Mouse (Mus musculus) hindbrain, embryonic 14.5 days (tissue): ENCODE measurements at regions not wholly inside any gene's neighbourhood (a gene's known extent, or its start where the extent isn't known, plus 50 kb on each side); places are given as distances from the start of the nearest gene placed in this dataset.

Experiments
- ATAC-seq: fragments of 200-750 bp; cut with Nextera tagmentation; 2 replicates; pipeline ENCODE4 v1.8.0; 2017; ENCODE audit warnings: moderate number of reproducible peaks, mild to moderate bottlenecking, moderate TSS enrichment, moderate library complexity; ENCODE audit not compliant: low FRiP score
- DNase-seq: peaks from one replicate; pipeline ENCODE4 v3.0.0-alpha.2; 2015; ENCODE audit warnings: low spot score
- H3K27ac ChIP-seq: fragments of 300-500 bp; sonication (generic); 2 replicates; pipeline ENCODE4 v1.5.1; 2014; ENCODE audit warnings: mild to moderate bottlenecking, moderate library complexity
- H3K27me3 ChIP-seq: fragments of 300-500 bp; sonication (generic); 2 replicates; pipeline ENCODE4 v1.6.1; 2014; ENCODE audit warnings: mild to moderate bottlenecking, low read length, mixed read lengths; ENCODE audit not compliant: control insufficient read depth, insufficient read depth
- H3K36me3 ChIP-seq: fragments of 300-500 bp; sonication (generic); replicated peaks from 2 replicates; pipeline ENCODE4 v1.6.1; 2014; ENCODE audit not compliant: control insufficient read depth, insufficient read depth
- H3K4me1 ChIP-seq: fragments of 300-500 bp; sonication (generic); replicated peaks from 2 replicates; pipeline ENCODE4 v1.6.1; 2014; ENCODE audit warnings: antibody characterized with exemption, low read length, mixed read lengths; ENCODE audit not compliant: control insufficient read depth, insufficient read depth
- H3K4me2 ChIP-seq: fragments of 300-500 bp; sonication (generic); replicated peaks from 2 replicates; pipeline ENCODE4 v1.6.1; 2014; ENCODE audit warnings: mild to moderate bottlenecking, moderate library complexity
- H3K4me3 ChIP-seq: fragments of 300-500 bp; sonication (generic); replicated peaks from 2 replicates; pipeline ENCODE4 v1.5.1; 2014; ENCODE audit warnings: mild to moderate bottlenecking, low read length
- H3K9ac ChIP-seq: fragments of 300-500 bp; sonication (generic); 2 replicates; pipeline ENCODE4 v1.6.1; 2014
- H3K9me3 ChIP-seq: fragments of 300-500 bp; sonication (generic); 2 replicates; pipeline ENCODE4 v1.6.1; 2016; ENCODE audit warnings: low read length; ENCODE audit not compliant: control insufficient read depth
- WGBS: fragments of 180-500 bp; shearing (Covaris S2); extraction: QIAGEN DNeasy Blood & Tissue Kit; methylation state at CpG from one replicate; pipeline ENCODE4 v1.1.7; 2014; 5-methylcytosine and 5-hydroxymethylcytosine counted together

DNA sequence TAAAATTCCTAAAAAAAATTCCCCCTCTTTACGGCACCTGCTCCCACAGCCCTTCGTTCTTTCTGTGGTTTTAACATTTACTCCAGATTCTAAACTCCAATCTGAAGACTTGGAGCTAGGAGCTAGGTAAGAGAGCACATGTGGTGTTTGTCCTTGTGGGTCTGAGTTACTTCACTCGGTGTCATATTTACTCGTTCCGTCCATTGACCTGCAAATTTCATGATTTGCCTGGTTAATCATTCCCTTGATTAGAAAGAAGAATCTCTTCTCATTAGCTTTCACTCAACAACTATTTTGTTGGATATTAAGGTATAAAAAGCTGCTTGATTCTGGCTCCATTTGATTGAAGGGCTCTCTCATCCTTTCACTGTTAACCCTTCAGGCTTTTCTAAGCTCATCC, 231.6 kb upstream of the Hs6st1 start:
- WGBS = 87% methylated on average over 5 of the region's 5 CpGs
- Histone ChIP-seq H3K4me3 (no peak overlapping the region), H3K36me3 (no peaks in the 10 kb centered on the region), H3K9me3 (no peaks in the 10 kb centered on the region), H3K9ac (no peak overlapping the region), H3K4me2 (no peak overlapping the region), H3K27me3 (no peaks in the 10 kb centered on the region), H3K4me1 (no peaks in the 10 kb centered on the region), H3K27ac (no peak overlapping the region)
- ATAC-seq = no peak
- DNase-seq = no peak

DNA sequence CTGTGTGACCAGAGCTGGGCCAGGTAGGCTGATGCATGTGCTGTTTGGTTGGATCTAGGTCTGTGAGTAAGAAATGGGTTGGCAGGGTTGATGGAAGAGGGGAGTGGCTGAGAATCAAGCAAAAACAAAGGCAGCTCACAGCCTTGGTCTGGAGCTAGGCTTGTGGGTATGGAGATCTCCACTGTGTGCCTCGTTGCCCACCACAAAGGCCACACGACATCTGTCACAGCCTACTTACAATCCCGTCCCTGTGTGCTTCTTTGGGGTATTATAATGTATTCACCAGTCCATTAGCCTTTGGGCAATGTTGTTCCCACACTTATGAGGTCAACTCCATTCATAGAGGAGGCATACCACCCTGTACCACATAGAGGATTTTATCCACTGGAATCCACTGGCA, 229.6 kb upstream of the Hs6st1 start:
- Histone ChIP-seq H3K4me2 (no peak overlapping the region), H3K9ac (no peak overlapping the region), H3K9me3 (no peaks in the 10 kb centered on the region), H3K36me3 (no peaks in the 10 kb centered on the region), H3K27ac (no peak overlapping the region), H3K4me1 (no peaks in the 10 kb centered on the region), H3K27me3 (no peaks in the 10 kb centered on the region), H3K4me3 (no peak overlapping the region)
- DNase-seq = no peak
- no peak for ATAC-seq
- 59% methylated on average over 3 of the region's 3 CpGs for WGBS

DNA sequence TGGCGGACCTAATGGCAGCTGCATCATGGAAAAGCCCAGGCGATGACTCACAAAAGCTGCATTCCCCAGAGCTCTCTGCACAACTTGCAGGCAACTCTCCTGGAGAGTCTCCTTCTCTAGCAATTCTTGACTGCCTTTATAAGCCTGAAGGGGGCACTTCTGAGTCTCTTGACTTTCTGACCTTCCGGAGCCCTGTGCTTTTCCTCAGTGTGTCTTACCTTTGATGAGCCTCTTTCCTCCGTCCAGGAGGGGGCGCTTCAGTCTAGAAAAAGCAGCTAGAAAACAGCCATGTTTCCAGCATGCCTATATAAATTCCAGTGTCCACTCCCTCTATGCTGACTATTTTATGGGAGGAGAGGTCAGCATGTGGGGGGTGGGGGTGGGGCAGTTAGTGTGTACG, 228.8 kb upstream of the Hs6st1 start:
- Histone ChIP-seq H3K27ac (no peak overlapping the region), H3K4me3 (no peak overlapping the region), H3K4me2 (no peak overlapping the region), H3K36me3 (no peaks in the 10 kb centered on the region), H3K9me3 (no peaks in the 10 kb centered on the region), H3K9ac (no peak overlapping the region), H3K27me3 (no peaks in the 10 kb centered on the region), H3K4me1 (no peaks in the 10 kb centered on the region)
- no peak for DNase-seq
- no peak for ATAC-seq
- 74% methylated on average over 6 of the region's 6 CpGs for WGBS

DNA sequence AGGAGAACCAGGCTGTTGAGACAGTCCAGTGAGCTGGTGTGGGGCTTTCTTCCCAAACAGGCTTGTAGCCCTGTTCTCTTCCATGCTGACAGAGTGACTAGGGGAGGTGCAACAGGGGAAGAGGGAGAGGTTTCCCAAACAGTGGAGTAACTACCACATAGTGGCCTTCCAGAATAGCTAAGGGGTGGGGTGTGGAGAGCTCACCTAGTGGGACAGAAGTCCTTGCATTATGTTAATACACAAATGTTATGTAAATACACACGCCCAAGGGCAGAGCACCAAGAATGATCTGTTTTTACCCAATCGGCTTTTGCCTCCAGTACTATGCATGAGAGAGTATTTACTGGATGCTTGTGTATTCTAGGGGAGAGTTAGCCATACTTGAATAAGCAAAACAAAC, 226.6 kb upstream of the Hs6st1 start:
- H3K4me1 ChIP-seq = no peaks in the 10 kb centered on the region
- no peak overlapping the region for H3K9ac ChIP-seq
- WGBS = 91% methylated on average over 2 of the region's 2 CpGs
- H3K27ac ChIP-seq = no peak overlapping the region
- no peak for ATAC-seq
- DNase-seq = no peak
- no peak overlapping the region for H3K4me3 ChIP-seq
- H3K27me3 ChIP-seq = no peaks in the 10 kb centered on the region
- H3K4me2 ChIP-seq = no peak overlapping the region
- H3K9me3 ChIP-seq = no peaks in the 10 kb centered on the region
- no peaks in the 10 kb centered on the region for H3K36me3 ChIP-seq

DNA sequence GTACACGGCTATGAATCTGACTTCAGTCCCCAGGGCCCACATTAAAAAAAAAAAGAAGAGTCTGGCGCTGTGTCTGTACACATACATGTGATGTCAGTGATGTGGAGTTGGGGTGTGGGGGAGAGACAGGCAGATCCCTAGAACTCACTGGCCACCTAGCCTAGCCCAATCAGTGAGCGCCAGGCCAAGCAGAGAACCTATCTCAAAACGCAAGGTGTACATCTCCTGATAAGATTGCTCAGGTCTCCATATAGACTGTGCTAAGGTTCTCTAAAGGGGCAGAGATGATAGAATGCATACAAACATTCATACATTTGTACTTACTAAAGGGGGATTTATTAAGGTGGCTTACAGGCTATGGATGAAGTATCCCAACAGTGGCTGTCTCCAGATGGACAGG, 225.5 kb upstream of the Hs6st1 start:
- WGBS = 96% methylated on average over 4 of the region's 4 CpGs
- H3K9me3 ChIP-seq = no peaks in the 10 kb centered on the region
- DNase-seq (no peak), ATAC-seq (no peak)
- H3K27me3 ChIP-seq = no peaks in the 10 kb centered on the region
- H3K27ac ChIP-seq = no peak overlapping the region
- no peak overlapping the region for H3K4me2 ChIP-seq
- no peak overlapping the region for H3K9ac ChIP-seq
- no peaks in the 10 kb centered on the region for H3K36me3 ChIP-seq
- no peaks in the 10 kb centered on the region for H3K4me1 ChIP-seq
- no peak overlapping the region for H3K4me3 ChIP-seq

DNA sequence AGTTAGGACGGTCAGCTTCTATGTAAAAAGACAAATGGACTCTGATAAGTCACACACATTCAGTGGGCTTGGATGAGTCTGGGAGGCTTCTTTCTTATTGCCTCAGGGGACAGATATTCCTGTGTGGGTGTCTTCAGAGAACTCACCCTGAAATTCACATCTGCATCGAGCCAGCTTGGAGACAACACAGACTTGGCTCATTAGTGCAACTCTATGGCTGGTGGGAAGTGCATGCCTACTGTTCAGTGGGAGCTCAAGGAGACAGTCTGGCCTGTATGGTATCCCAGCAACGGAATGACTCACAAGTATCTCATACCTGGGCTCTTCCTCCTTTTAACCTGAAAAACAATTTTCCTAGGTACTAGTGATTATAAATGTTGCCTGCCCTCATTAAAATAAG, 224.6 kb upstream of the Hs6st1 start:
- no peak for DNase-seq
- H3K4me2 ChIP-seq = no peak overlapping the region
- no peaks in the 10 kb centered on the region; the same call in 1 of the 2 replicates for H3K27me3 ChIP-seq
- no peaks in the 10 kb centered on the region for H3K36me3 ChIP-seq
- no peak overlapping the region for H3K4me3 ChIP-seq
- 86% methylated on average over 3 of the region's 3 CpGs for WGBS
- no peak overlapping the region for H3K9ac ChIP-seq
- ATAC-seq = no peak
- H3K9me3 ChIP-seq = no peaks in the 10 kb centered on the region
- H3K4me1 ChIP-seq = no peaks in the 10 kb centered on the region
- H3K27ac ChIP-seq = no peak overlapping the region

DNA sequence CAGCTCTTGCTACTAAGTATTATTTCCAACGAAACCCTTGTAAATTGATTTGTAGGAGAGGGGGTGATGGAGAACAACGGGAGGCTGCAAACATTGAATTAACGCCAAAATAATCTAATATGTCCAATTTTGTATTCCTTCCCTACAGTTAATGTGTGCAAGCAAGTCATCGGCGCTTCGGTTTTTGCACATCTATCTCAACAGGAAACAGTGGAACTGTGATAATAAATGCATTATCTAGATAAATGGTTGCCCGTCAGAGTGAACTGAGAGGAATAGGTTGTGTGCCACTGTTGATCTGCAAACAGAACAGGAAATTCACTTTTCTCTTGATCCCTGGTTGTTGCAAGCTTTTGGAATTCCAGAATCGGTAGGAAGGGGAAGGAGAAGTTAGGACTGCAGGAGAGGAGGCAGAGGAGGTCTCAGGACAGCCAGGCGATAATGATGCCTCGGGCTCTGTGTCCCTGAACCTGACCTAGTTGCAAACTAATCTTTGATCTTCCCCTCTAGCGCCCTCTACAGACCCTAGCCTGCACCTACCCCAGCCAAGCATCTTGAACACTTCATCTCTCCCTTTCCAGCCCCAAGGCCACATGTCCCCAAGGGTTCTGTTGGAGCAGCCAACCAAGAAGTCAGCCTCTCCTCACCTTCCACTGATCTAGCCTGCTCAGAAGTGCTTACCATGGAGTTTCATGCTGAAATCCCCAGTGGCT, 221.8 kb upstream of the Hs6st1 start:
- Histone ChIP-seq H3K9me3 (no peaks in the 10 kb centered on the region), H3K4me1 (0 out of 2 replicates have a peak, but pooled peaks cover 2% of the 10 kb centered on the region), H3K9ac (no peak overlapping the region), H3K27me3 (no peaks in the 10 kb centered on the region; the same call in 1 of the 2 replicates), H3K4me3 (no peak overlapping the region), H3K27ac (no peak overlapping the region), H3K36me3 (no peaks in the 10 kb centered on the region), H3K4me2 (no peak overlapping the region)
- ATAC-seq (no peak), DNase-seq (no peak)
- WGBS = 58% methylated on average over 11 of the region's 11 CpGs

DNA sequence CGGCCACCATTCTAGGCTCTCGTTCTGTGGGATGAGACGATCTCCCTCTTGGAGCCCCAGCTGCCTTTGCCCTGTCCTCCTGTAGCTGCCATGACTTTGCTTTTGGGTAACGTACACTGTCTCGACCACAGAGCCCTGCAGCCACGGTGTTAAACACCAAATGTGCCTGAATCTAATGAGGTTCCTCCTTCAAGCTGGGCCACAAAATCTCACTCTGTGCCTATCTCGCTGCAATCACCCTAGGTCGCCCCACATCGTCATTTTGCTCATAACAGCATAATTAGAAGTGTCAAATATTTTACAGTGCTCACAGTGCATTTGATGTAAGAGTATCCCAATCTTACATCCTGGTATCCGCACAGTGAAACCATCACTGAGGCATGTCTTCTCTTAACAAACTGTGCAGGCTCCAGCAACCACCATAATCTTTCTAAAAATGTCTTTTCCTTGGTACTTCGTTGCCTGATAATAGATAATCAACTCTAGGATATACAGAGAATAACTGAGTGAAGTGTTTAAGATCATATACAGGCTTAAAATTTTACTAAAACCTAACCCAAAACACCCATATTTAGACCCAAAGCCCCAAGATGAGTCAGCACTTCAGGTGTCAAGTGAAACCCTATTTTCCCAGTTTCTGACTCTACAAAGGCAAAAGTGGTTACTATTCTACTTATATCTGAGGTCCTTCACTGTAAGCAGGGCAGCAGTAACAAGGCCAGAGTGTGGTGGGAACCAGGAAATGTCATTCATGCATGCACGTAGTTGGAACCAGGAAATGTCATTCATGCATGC, 219.8 kb upstream of the Hs6st1 start:
- Histone ChIP-seq H3K27ac (no peak overlapping the region), H3K36me3 (no peaks in the 10 kb centered on the region), H3K9me3 (no peaks in the 10 kb centered on the region), H3K4me2 (no peak overlapping the region), H3K4me1 (0 out of 2 replicates have a peak, but pooled peaks cover 2% of the 10 kb centered on the region), H3K27me3 (no peaks in the 10 kb centered on the region; the same call in 1 of the 2 replicates), H3K4me3 (no peak overlapping the region), H3K9ac (no peak overlapping the region)
- DNase-seq (no peak), ATAC-seq (no peak)
- 86% methylated on average over 12 of the region's 12 CpGs for WGBS

DNA sequence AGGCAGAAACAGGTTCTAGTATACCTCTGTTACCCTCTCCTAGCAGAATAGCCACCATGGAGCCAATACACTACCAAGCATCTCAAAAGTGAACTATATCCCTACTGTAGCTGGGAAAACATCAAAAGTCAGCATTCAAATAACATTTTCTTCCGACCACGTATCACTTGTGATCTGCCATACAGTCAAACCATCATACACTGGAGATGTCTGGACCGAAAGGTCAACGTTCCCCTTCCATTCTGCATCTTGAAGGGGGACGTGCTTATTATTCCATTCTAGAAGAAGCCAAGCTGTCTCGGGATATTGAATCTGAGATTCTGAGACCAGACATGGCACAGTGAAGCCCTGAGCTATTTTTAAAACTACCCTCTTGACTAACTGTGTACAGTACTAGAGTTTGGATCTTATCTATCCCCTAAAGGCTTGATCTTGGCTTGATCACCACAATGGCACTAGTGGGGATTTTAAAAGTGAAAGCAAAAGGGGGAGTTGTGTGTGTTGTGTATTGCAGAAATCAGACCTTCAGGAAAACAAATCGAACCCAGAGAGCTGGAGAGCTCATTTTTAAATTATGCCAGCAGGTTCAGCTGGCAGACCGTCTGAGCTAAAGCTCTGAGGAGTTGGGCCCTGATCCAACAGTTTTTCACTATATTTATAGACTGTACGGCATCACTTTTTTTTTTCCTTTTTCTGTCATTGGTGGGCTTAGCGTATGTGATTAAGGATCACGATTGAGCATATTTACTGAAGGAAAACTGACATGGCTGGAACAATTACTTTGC, 218.6 kb upstream of the Hs6st1 start:
- Histone ChIP-seq H3K36me3 (no peaks in the 10 kb centered on the region), H3K27me3 (no peaks in the 10 kb centered on the region; the same call in 1 of the 2 replicates), H3K4me1 (0 out of 2 replicates have a peak, but pooled peaks cover 2% of the 10 kb centered on the region), H3K9me3 (no peaks in the 10 kb centered on the region), H3K27ac (no peak overlapping the region), H3K4me3 (no peak overlapping the region), H3K9ac (no peak overlapping the region), H3K4me2 (no peak overlapping the region)
- ATAC-seq (no peak), DNase-seq (no peak)
- 81% methylated on average over 11 of the region's 11 CpGs for WGBS
